Comparison of ENCODE assay signal across 17 mouse cellular contexts in the genomic region with DNA sequence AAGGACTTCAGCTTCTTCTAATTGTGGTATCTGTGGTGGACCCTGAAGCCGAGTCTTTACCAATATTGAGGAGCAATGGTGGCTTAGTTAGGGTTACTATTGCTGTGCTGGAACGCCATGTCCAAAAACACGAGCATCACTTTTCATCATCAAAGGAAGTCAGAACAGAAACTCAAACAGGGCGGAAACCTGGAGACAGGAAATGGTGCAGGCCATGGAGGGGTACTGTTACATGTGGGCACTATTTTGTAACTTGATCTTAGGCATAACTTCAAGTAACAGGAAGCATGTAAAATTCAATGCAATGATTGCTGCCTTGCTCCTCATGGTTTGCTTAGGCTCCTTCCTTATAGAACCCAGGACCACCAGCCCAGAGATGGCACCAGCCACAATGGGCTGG. TPM values are rescaled to one million over a fixed set of nuclear protein-coding genes. Genes with fewer than 3 reads are reported as not detected.
DNase-seq lines count a peak whose midpoint lies in the region; TF ChIP-seq lines count a peak whose summit lies in the region.
"Had no signal": no experiment of that assay in that cellular context is flagged by ENCODE, and none has a peak within 500 bp of the region (broad histone marks: within the 10 kb centered on the region; RNA-seq: fewer than 3 reads in every experiment).

No protein-coding gene starts in this region.

- no peaks in the 10 kb centered on the region for H3K27me3 ChIP-seq in thymus, adult 2 months (ENCODE audit: control insufficient read depth, insufficient read depth, low read length)
- no peaks in the 10 kb centered on the region for H3K27me3 ChIP-seq in myocyte (ENCODE audit: control insufficient read depth, insufficient read depth, insufficient read length)
- H3K27me3 ChIP-seq in forebrain, embryonic 10.5 days (ENCODE audit: poor library complexity, severe bottlenecking) = no peaks in the 10 kb centered on the region
- H3K27me3 ChIP-seq: hindbrain, embryonic 12.5 days had no signal

- H3K36me3 ChIP-seq in thymus, adult 2 months (ENCODE audit: control insufficient read depth, insufficient read depth, low read length) = no peaks in the 10 kb centered on the region
- peaks cover 6% of the 10 kb centered on the region for H3K36me3 ChIP-seq in myocyte (ENCODE audit: control insufficient read depth, insufficient read depth)
- H3K36me3 ChIP-seq in forebrain, embryonic 10.5 days (replicated peaks) = peaks cover 8% of the 10 kb centered on the region
- H3K36me3 ChIP-seq: heart, embryonic 10.5 days; hindbrain, embryonic 12.5 days had no signal

- WGBS in thymus, adult 2 months = 76% methylated on average over 4 of the region's 4 CpGs
- 82% methylated on average over 4 of the region's 4 CpGs for WGBS in forebrain, embryonic 10.5 days

- H3K4me1 ChIP-seq in thymus, adult 2 months (replicated peaks; ENCODE audit: control insufficient read depth, insufficient read depth, low read length) = peaks cover 2% of the 10 kb centered on the region; the same call in 1 of the 2 replicates
- H3K4me1 ChIP-seq in forebrain, embryonic 10.5 days = peaks cover 29% of the 10 kb centered on the region

- peak; percentile 6 for DNase-seq in thymus, postnatal 0 days (ENCODE audit: low spot score)
- DNase-seq in thymus, adult 2 months = no peak
- DNase-seq in T-cell, adult 2 months (ENCODE audit: low spot score) = peak; percentile 61
- no peak for DNase-seq in forebrain, embryonic 10.5 days (ENCODE audit: extremely low spot score, low spot score)
- DNase-seq in B cell, adult 2 months = no peak
- DNase-seq: adrenal gland, postnatal 14 days; cerebellum, adult 2 months; cerebellum, postnatal 10 days; gastrocnemius, adult 2 months; gastrocnemius, postnatal 36 days; heart, adult 18-20 months; heart, postnatal 10 days; heart, postnatal 4 days had no signal

- no peak for TF ChIP-seq POLR2A in thymus, adult 2 months (IDR thresholded peaks at IDR 0.05; ENCODE audit: control insufficient read depth, extremely low read depth, insufficient read depth, low read length, poor library complexity)
- TF ChIP-seq POLR2A in myocyte (IDR thresholded peaks at IDR 0.05; ENCODE audit: insufficient read length, low read depth) = no peak

- TF ChIP-seq CTCF in thymus, adult 2 months (IDR thresholded peaks at IDR 0.05; ENCODE audit: borderline replicate concordance, control insufficient read depth, extremely low read depth, insufficient read depth, low read length, poor library complexity) = no peak

- H3K79me2 ChIP-seq in myocyte (ENCODE audit: control insufficient read depth, insufficient read depth) = peaks cover 23% of the 10 kb centered on the region

- no peak overlapping the region for H3ac ChIP-seq in myocyte (ENCODE audit: control insufficient read depth, insufficient read length)

- H3K4me2 ChIP-seq in myocyte (ENCODE audit: low read depth) = peak overlapping the region; percentile 18
- H3K4me2 ChIP-seq: hindbrain, embryonic 12.5 days had no signal

- no peak overlapping the region for H3K27ac ChIP-seq in thymus, adult 2 months (ENCODE audit: control insufficient read depth, insufficient read depth, low read length)
- no peak overlapping the region for H3K27ac ChIP-seq in forebrain, embryonic 10.5 days
- H3K27ac ChIP-seq: embryonic facial prominence, embryonic 10.5 days; gastrocnemius, adult 2 months; heart, embryonic 10.5 days; hindbrain, embryonic 12.5 days had no signal

- H3K4me3 ChIP-seq in thymus, adult 2 months (ENCODE audit: control insufficient read depth, insufficient read depth, low read length) = no peak overlapping the region
- H3K4me3 ChIP-seq in myocyte = no peak overlapping the region
- no peak overlapping the region for H3K4me3 ChIP-seq in forebrain, embryonic 10.5 days
- H3K4me3 ChIP-seq: embryonic facial prominence, embryonic 10.5 days; gastrocnemius, adult 2 months; heart, embryonic 10.5 days; hindbrain, embryonic 12.5 days had no signal

- H3K9me3 ChIP-seq in forebrain, embryonic 10.5 days = no peaks in the 10 kb centered on the region
- H3K9me3 ChIP-seq: embryonic facial prominence, embryonic 10.5 days; heart, embryonic 10.5 days; hindbrain, embryonic 12.5 days had no signal

TF ChIP-seq in myocyte, 11 proteins besides CTCF, POLR2A, EP300 and RAD21:
- TF ChIP-seq SRF (IDR thresholded peaks at IDR 0.05; ENCODE audit: control insufficient read depth, insufficient read length, low read depth) (no peak), TCF3 (IDR thresholded peaks at IDR 0.05; ENCODE audit: insufficient read length, low read depth) (no peak), MYOG (IDR thresholded peaks at IDR 0.05; ENCODE audit: control insufficient read depth in 1 of 3, insufficient read depth in 1 of 3, insufficient read length in 2 of 3, low read depth in 2 of 3) (no peak), E2F4 (IDR thresholded peaks at IDR 0.05; ENCODE audit: insufficient read depth) (no peak), MAX (IDR thresholded peaks at IDR 0.05; ENCODE audit: low read depth) (no peak), POLR2AphosphoS2 (IDR thresholded peaks at IDR 0.05; ENCODE audit: insufficient read length, low read depth) (no peak), MYOD1 (IDR thresholded peaks at IDR 0.05; ENCODE audit: control insufficient read depth in 1 of 3, insufficient read length in 2 of 3, low read depth in 2 of 3) (no peak), REST (IDR thresholded peaks at IDR 0.05; ENCODE audit: insufficient read depth, insufficient read length) (no peak), USF1 (IDR thresholded peaks at IDR 0.05; ENCODE audit: low read depth) (no peak), TCF12 (IDR thresholded peaks at IDR 0.05; ENCODE audit: insufficient read depth, poor library complexity, severe bottlenecking) (no peak), CEBPB (IDR thresholded peaks at IDR 0.05; ENCODE audit: insufficient read depth, poor library complexity, severe bottlenecking) (no peak)
TF ChIP-seq in myocyte: peak in this region for 0.

RNA-seq across cellular contexts. Expression of a gene that starts 2.2 kb away (rescaled TPM):
- polyA plus RNA-seq in thymus, postnatal 0 days (2015; fragmentation: Nextera tagmentation; extraction: Ambion mirVana) = 1.6 and 2.4 TPM in 2 replicates
- polyA plus RNA-seq in thymus, adult 2 months (2012; rRNA removed) = 13.2 and 19.1 TPM in 2 replicates
- 16.0 TPM for polyA plus RNA-seq in myocyte (2012; fragmentation: generic; extraction: Trizol)
- 7.0 and 7.1 TPM in 2 replicates for polyA plus RNA-seq in forebrain, embryonic 10.5 days (2016; fragmentation: Nextera tagmentation; extraction: Ambion mirVana)

RNA-seq across cellular contexts. Expression of a gene that starts 49.5 kb away (rescaled TPM):
- polyA plus RNA-seq in thymus, postnatal 0 days (2015; fragmentation: Nextera tagmentation; extraction: Ambion mirVana) = 0.91 and 1.1 TPM in 2 replicates
- polyA plus RNA-seq in thymus, adult 2 months (2012; rRNA removed) = 8.2 and 10.7 TPM in 2 replicates
- 2.1 TPM for polyA plus RNA-seq in myocyte (2012; fragmentation: generic; extraction: Trizol)
- 1.4 and 2.3 TPM in 2 replicates for polyA plus RNA-seq in forebrain, embryonic 10.5 days (2016; fragmentation: Nextera tagmentation; extraction: Ambion mirVana)

Comparison
In these comparisons a context has a peak if more than half of its experiments do, and no peak if none do; other contexts are left out.
1. DNase-seq: peak in thymus, postnatal 0 days (single experiment) and T-cell, adult 2 months (single experiment); none in thymus, adult 2 months (single experiment), forebrain, embryonic 10.5 days (single experiment) and B cell, adult 2 months (0 of 2).